Mouse (Mus musculus) G1E (cell line): Measurements from ENCODE around the gene H2-M10.5.

ENCODE experiments used
- CTCF ChIP-seq: IDR thresholded peaks from 2 replicates; pipeline ENCODE4 v1.5.1; 2012; ENCODE audit warnings: low read depth, low read length, inconsistent platforms, mixed read lengths
- GATA1 ChIP-seq: IDR thresholded peaks from 2 replicates; pipeline ENCODE4 v1.6.1; 2012; ENCODE audit warnings: borderline replicate concordance, low read length, inconsistent platforms, mixed read lengths

DNA sequence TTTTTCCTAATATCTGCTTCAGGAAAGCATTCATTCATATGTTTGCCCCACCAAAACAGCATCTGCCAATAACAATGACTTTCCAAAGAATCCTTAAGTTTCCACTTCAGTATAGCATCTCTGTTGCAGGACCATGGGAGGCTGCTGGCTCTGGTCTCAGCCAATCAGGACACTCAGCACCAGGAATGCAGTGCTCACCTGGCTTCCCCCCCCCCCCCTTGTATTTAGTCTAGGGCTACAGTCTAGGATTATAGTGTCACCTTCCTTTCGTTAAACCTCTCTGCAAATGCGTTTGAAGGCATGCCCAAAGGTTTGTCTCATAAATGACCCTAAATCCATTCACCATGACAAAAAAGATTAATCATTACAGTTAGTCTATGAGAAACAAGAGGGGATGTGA lies 15.6 kb downstream of the H2-M10.5 start:
- TF ChIP-seq CTCF (no peak), GATA1 (no peak)
